Mouse (Mus musculus): ENCODE measurements around the gene Rnf169. TPM values are rescaled to one million over a fixed set of nuclear protein-coding genes. Genes with fewer than 3 reads are reported as not detected.

Gene Rnf169
- total and polyA plus RNA-seq, 2 experiments from 2014 or later: 2.6 to 14.2 TPM

- Histone ChIP-seq H3K4me3 (ENCODE audit: low read length) (no peak overlapping the region), H3K4me2 (ENCODE audit: low read depth, low read length) (no peak overlapping the region), H3K27me3 (ENCODE audit: insufficient read depth, low read length) (no peaks in the 10 kb centered on the region), H3K4me1 (ENCODE audit: insufficient read depth, low read length) (no peaks in the 10 kb centered on the region), H3K27ac (no peak overlapping the region), H3K36me3 (ENCODE audit: insufficient read depth, low read length) (no peaks in the 10 kb centered on the region), H3K9ac (replicated peaks; ENCODE audit: low read length) (no peak overlapping the region), H3K9me3 (ENCODE audit: low read length) (no peaks in the 10 kb centered on the region)
- DNase-seq (ENCODE audit: low spot score) (no peak), ATAC-seq (no peak)
- TF ChIP-seq CTCF (IDR thresholded peaks at IDR 0.05; ENCODE audit: low read depth): no peak
- WGBS: 61% methylated on average over 7 of the region's 7 CpGs
Observed at GRCm38 (mm10) chr7:99995186-99995585, 14.9 kb upstream of the Rnf169 start.

- Histone ChIP-seq H3K4me1 (ENCODE audit: insufficient read depth, low read length) (no peaks in the 10 kb centered on the region), H3K27ac (no peak overlapping the region), H3K9ac (replicated peaks; ENCODE audit: low read length) (no peak overlapping the region), H3K4me2 (ENCODE audit: low read depth, low read length) (no peak overlapping the region), H3K9me3 (ENCODE audit: low read length) (no peaks in the 10 kb centered on the region), H3K36me3 (ENCODE audit: insufficient read depth, low read length) (no peaks in the 10 kb centered on the region), H3K27me3 (ENCODE audit: insufficient read depth, low read length) (no peaks in the 10 kb centered on the region), H3K4me3 (ENCODE audit: low read length) (no peak overlapping the region)
- TF ChIP-seq CTCF (IDR thresholded peaks at IDR 0.05; ENCODE audit: low read depth): no peak
- DNase-seq (ENCODE audit: low spot score) (no peak), ATAC-seq (no peak)
- 85% methylated on average over 7 of the region's 7 CpGs for WGBS
Observed at GRCm38 (mm10) chr7:99993159-99993558, 12.9 kb upstream of the Rnf169 start.

- Histone ChIP-seq H3K9ac (replicated peaks; ENCODE audit: low read length) (no peak overlapping the region), H3K27ac (no peak overlapping the region), H3K9me3 (ENCODE audit: low read length) (no peaks in the 10 kb centered on the region), H3K4me1 (ENCODE audit: insufficient read depth, low read length) (no peaks in the 10 kb centered on the region), H3K27me3 (ENCODE audit: insufficient read depth, low read length) (no peaks in the 10 kb centered on the region), H3K36me3 (ENCODE audit: insufficient read depth, low read length) (no peaks in the 10 kb centered on the region), H3K4me3 (ENCODE audit: low read length) (no peak overlapping the region), H3K4me2 (ENCODE audit: low read depth, low read length) (no peak overlapping the region)
- WGBS: 81% methylated on average over 8 of the region's 8 CpGs
- no peak for ATAC-seq
- TF ChIP-seq CTCF (IDR thresholded peaks at IDR 0.05; ENCODE audit: low read depth): no peak
- no peak for DNase-seq (ENCODE audit: low spot score)
Observed at GRCm38 (mm10) chr7:99990990-99991707, 10.9 kb upstream of the Rnf169 start.

GRCm38 (mm10) chr7:99989844-99990760, 9.9 kb upstream of the Rnf169 start:
- Histone ChIP-seq H3K4me1 (ENCODE audit: insufficient read depth, low read length) (no peaks in the 10 kb centered on the region), H3K4me2 (ENCODE audit: low read depth, low read length) (no peak overlapping the region), H3K27ac (no peak overlapping the region), H3K9ac (replicated peaks; ENCODE audit: low read length) (no peak overlapping the region), H3K36me3 (ENCODE audit: insufficient read depth, low read length) (no peaks in the 10 kb centered on the region), H3K4me3 (ENCODE audit: low read length) (no peak overlapping the region), H3K9me3 (ENCODE audit: low read length) (no peaks in the 10 kb centered on the region), H3K27me3 (ENCODE audit: insufficient read depth, low read length) (no peaks in the 10 kb centered on the region)
- no peak for ATAC-seq
- peak; percentile 24; the same call in 1 of the 2 replicates for TF ChIP-seq CTCF (IDR thresholded peaks at IDR 0.05; ENCODE audit: low read depth)
- DNase-seq (ENCODE audit: low spot score): peak; percentile 48
- WGBS: 64% methylated on average over 15 of the region's 15 CpGs

- 2% methylated on average over 4 of the region's 4 CpGs for WGBS
- peak; percentile 97 for TF ChIP-seq CTCF (IDR thresholded peaks at IDR 0.05; ENCODE audit: low read depth)
- H3K27ac ChIP-seq: no peak overlapping the region
- H3K27me3 ChIP-seq (ENCODE audit: insufficient read depth, low read length): no peaks in the 10 kb centered on the region
- H3K4me3 ChIP-seq (ENCODE audit: low read length): no peak overlapping the region
- no peak overlapping the region for H3K9ac ChIP-seq (replicated peaks; ENCODE audit: low read length)
- H3K9me3 ChIP-seq (ENCODE audit: low read length): no peaks in the 10 kb centered on the region
- H3K36me3 ChIP-seq (ENCODE audit: insufficient read depth, low read length): no peaks in the 10 kb centered on the region
- no peak overlapping the region for H3K4me2 ChIP-seq (ENCODE audit: low read depth, low read length)
- H3K4me1 ChIP-seq (ENCODE audit: insufficient read depth, low read length): no peaks in the 10 kb centered on the region
- DNase-seq (ENCODE audit: low spot score) (peak; percentile 88), ATAC-seq (peak; percentile 81)
Observed at GRCm38 (mm10) chr7:99988725-99989124, 8.5 kb upstream of the Rnf169 start.

GRCm38 (mm10) chr7:99982256-99983242, 2.3 kb upstream of the Rnf169 start:
- no peak for TF ChIP-seq CTCF (IDR thresholded peaks at IDR 0.05; ENCODE audit: low read depth)
- Histone ChIP-seq H3K4me3 (ENCODE audit: low read length) (no peak overlapping the region), H3K27me3 (ENCODE audit: insufficient read depth, low read length) (no peaks in the 10 kb centered on the region), H3K9ac (replicated peaks; ENCODE audit: low read length) (no peak overlapping the region), H3K27ac (no peak overlapping the region), H3K36me3 (ENCODE audit: insufficient read depth, low read length) (no peaks in the 10 kb centered on the region), H3K4me2 (ENCODE audit: low read depth, low read length) (no peak overlapping the region), H3K9me3 (ENCODE audit: low read length) (no peaks in the 10 kb centered on the region), H3K4me1 (ENCODE audit: insufficient read depth, low read length) (peaks cover 8% of the 10 kb centered on the region; the same call in 1 of the 2 replicates)
- ATAC-seq: no peak
- DNase-seq (ENCODE audit: low spot score): no peak
- 80% methylated on average over 13 of the region's 13 CpGs for WGBS
